Mouse (Mus musculus) mouse trophoblast stem cell (cell line): ENCODE results near the gene Rcor3.

ENCODE experiments used
- in situ Hi-C, 2 experiments: fragments of 300-500 bp; cut with MseI, MboI; formaldehyde crosslinking; loops; 2 replicates in 1 of 2; 3 replicates in 1 of 2; pipeline ENCODE4 v1.15.1; 2025

Gene Rcor3

DNA sequence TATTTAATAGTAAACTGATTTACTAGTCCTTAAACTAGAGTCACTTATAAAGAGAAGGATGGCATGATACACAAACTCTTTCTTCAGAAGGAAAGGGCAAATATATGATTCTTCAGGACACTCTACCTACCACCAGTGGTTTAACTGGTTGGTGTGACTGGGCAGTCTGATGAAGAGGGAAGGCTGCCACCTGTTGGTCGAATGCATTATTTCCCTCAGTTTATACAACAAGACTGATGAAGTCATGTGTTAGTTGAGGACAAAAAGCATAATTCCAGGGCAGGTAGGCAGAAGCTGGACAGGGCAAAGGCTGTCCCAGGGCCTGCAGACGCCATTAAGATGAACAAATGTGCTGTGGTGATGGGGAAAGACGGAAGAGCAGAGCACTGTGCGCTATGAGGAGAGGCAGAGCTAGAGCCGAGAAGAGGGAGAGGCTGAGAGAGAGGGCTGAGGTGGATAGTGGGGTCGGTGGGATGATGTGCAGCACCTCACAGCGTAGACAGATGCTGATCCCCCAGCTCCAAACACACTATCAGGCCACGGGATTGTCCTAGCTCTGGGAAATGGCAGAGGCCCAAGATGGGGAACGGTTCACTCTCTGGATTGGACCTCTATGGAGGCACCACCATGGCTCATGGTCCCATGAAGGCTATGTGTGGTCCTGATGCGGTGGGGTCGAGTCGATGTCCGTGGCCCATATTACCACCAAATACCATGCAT is 43.3 kb downstream of the Rcor3 start:
- in situ Hi-C loops = no loop called here

GRCm38 (mm10) chr1:192092879-192093660 is 44.8 kb downstream of the Rcor3 start:
- in situ Hi-C loops = no loop called here

GRCm38 (mm10) chr1:192091806-192092772 is 45.8 kb downstream of the Rcor3 start, which contains the start of gene Traf5:
Gene Traf5, minus strand, starts transcription at chr1:192092559.
- in situ Hi-C loops = no loop called here

DNA sequence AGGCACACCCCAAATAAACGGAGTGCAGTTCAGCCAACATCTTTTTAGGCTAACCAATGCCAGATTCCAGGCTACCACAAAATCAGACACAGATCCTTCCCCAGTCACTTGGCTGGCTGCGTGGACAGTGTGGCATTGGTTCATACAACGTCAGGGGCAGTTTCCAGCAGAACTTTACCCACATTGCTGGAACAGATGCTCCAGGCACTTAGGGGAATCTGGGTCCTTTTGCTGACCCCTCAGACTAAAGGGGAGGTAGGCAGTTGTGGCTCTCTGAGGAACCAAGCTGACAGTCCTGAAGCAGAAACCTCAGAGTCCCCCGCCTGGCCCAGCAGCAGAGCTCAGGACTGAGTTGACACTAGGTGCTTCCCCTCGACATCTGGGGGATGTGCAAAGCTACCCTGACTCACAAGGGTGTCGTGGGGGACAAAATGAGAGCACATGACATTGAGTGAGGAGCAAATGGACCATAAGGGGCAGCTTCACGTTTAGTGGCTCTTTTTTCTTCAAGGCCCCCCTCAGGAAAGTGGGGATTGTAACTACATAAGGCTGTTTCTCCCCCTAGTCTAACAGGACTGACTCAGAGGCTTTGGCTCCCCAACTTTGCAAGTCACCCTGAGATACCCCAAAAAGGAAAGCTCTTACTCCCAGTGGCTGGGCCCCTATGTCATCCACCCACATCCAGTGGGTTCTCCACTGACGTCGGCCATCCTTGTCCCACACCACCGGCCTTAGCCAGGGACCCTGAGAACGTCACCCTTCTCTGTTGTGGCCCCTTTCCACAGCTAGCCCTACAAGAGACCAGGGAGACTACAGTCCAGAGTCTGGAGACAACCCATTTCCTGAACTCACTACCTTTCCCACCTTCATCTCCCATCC is 46.9 kb downstream of the Rcor3 start:
- in situ Hi-C loops = no loop called here

DNA sequence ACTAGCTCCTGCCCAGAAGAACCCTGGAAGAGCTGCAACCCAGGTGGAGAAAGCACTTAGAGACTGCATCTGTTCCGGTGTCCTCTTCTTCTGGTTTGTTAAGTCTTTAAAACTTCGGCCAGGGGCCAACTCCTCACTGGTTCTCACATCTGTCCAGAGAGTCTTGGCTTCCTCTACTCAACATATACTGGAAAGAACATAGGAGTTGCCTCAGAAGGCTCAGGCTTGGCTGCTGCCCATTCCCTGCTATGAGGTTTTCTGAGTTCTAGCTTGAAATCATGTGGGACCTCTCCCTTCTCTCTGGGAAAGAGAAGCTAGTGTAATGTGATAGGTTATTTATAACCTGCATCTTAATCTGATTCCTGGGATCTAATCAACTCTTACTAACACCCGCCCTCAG is 47.6 kb downstream of the Rcor3 start:
- in situ Hi-C loops = no loop called here

GRCm38 (mm10) chr1:192089208-192090166 is 48.4 kb downstream of the Rcor3 start:
- in situ Hi-C loops = no loop called here

- in situ Hi-C loops = no loop called here
These were observed 49.9 kb downstream of the Rcor3 start for GRCm38 (mm10) chr1:192088011-192088410.

DNA sequence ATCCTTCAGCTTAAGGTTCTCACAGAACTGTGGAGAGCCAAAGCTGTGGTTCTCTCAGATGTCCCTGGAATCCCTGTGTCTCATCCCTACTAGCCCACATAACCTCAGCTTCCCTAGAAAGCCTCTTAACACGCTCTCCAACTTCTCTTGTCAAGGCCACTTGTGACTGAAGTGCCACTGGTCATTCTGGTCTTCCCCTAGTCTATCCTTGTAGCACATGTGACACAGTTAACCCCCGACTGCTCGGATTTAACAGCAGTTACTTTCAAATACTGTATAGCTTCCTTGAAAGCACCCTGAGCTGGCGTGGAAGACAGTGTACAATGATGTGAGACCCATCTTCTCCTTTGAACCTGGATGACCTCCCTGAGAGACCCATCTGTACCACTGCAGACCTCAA is 50.8 kb downstream of the Rcor3 start:
- in situ Hi-C loops = no loop called here

DNA sequence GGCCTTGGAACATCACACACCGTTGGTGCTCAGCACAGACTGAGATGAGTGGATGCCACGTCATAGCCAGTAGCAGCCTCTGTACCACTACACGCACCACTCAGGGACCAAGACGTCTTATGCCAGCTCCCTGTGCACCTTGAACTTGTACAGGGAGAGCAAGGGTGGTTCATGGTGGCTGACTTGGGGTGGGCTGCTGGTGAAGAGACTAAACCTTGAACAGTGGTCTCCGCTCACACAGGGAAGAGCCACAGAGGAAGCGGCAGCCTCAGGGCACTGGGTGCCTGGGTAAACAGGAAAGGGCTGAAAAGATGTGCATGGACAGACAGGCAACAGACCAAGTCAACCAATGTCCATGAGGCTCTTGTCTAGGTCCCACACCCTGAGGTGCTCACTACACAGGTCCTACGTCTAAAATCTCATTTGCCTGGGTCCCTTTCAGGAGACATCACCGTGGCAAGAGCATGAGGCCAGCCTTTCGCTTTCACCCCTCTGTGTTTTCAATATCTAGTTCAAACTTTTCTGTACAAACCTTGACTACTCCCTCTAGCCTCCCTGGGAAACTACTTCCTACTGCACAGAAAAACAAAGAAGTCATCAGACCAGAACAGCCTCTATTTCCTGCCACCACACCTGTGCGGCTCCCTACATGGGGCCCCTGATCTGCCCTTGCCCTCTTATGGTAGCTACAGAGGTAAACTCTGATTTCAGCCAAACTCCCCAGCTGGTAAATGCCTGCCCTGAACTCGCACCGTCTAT is 51.4 kb downstream of the Rcor3 start:
- in situ Hi-C loops = no loop called here

GRCm38 (mm10) chr1:192085218-192085617 is 52.6 kb downstream of the Rcor3 start:
- in situ Hi-C loops = no loop called here

- in situ Hi-C loops = no loop called here
These were observed 55.2 kb downstream of the Rcor3 start for GRCm38 (mm10) chr1:192082646-192083045.

DNA sequence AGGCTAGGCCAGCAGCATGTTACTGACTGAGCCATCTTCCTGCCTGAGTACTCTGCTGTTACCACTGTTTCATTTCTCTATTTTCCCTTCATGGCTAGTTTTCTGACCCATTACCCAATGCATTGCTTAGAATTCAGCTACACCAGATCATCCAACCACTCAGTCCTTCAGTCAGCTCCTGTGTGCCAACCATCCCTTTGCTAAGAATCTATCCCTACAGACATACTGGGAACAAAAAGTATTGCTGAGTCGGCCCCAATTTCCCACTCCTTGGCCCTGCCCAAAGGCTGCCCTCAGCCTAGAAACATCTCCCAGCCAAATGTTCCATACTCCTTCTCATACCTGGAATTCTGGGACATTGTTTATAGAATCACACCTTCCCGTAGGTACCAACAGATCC is 56.7 kb downstream of the Rcor3 start:
- in situ Hi-C loops = no loop called here

GRCm38 (mm10) chr1:192079121-192079520 is 58.7 kb downstream of the Rcor3 start:
- in situ Hi-C loops = no loop called here

GRCm38 (mm10) chr1:192078406-192078805 is 59.5 kb downstream of the Rcor3 start:
- in situ Hi-C loops = no loop called here

GRCm38 (mm10) chr1:192076796-192077535 is 60.9 kb downstream of the Rcor3 start:
- in situ Hi-C loops = no loop called here

- in situ Hi-C loops = no loop called here
These were observed 61.8 kb downstream of the Rcor3 start for GRCm38 (mm10) chr1:192076101-192076500.

GRCm38 (mm10) chr1:192074824-192075223 is 63.0 kb downstream of the Rcor3 start:
- in situ Hi-C loops = no loop called here

DNA sequence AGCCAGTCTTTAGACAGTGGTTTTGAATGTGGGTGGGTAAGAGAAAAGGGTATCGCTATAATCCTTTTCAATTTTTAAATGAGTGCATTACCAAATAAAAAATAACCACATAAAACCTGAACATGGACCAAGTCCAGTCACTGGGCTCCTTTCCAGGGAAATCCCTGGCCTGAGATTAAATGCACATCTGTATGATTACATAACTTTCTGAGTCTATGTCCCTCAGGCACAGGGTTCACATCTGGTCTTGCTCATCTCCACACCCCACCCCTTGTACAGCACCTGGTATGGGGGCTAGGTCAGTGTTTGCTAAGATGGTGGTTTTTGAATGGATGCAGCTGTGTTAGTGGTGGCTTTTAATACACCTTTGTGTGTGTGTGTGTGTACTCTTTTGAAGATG is 65.4 kb downstream of the Rcor3 start:
- in situ Hi-C loops = no loop called here
